Mouse (Mus musculus) regulatory T cell (primary cell): ENCODE results near the gene Gbp9.

ENCODE experiments used
- in situ Hi-C: fragments of 300-600 bp; cut with MboI, MseI; formaldehyde crosslinking; loops from one replicate; pipeline ENCODE4 v1.15.1; 2025; ENCODE audit warnings: high pct_unique_total_duplicates

The Gbp9 gene

GRCm38 (mm10) chr5:105060224-105060623, 79.1 kb downstream of the Gbp9 start:
- in situ Hi-C loops = loop anchor here (5.0 kb wide), 2 partner anchors 73 to 77 kb away; partner anchors contain the start of genes Gbp4, Gbp8 and Gbp9

- in situ Hi-C loops = no loop called here
Observed at GRCm38 (mm10) chr5:105055279-105055678, 84.1 kb downstream of the Gbp9 start.

- in situ Hi-C loops = loop anchor here (5.0 kb wide), 1 partner anchor 36 kb away; no protein-coding TSS in a partner anchor
Observed at GRCm38 (mm10) chr5:105053471-105054169, 85.7 kb downstream of the Gbp9 start.

GRCm38 (mm10) chr5:105032362-105032761, 107.0 kb downstream of the Gbp9 start:
- in situ Hi-C loops = no loop called here
